Mouse (Mus musculus) bone marrow macrophage, adult 2 months (primary cell): Measurements from ENCODE around the gene Tmcc1.

Source experiments
- CTCF ChIP-seq: IDR thresholded peaks from 2 replicates; pipeline ENCODE4 v1.5.1; 2012; ENCODE audit warnings: low read depth, mild to moderate bottlenecking, low read length, moderate library complexity
- POLR2A ChIP-seq: IDR thresholded peaks from 2 replicates; pipeline ENCODE4 v1.6.1; 2012; ENCODE audit warnings: mild to moderate bottlenecking, low read depth, low read length, borderline replicate concordance

DNA sequence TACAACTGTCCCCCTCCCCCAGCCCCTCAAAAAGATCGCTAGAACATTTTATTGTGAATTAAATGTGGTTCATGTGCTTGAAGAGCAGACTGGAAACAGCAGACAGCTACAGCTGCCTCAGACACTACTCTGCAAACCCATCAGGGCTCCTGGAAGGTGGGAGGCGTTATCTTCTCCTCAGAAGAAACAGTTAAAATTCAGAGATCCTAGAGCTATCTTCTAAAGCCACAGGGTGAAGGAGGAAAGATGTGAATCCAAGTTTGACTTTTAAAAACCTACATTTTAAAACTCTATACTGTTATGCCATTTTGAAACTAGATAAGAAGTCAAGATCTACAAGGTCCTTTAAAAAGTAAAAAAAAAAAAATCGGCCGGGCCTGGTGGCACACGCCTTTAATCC, 162.2 kb downstream of the Tmcc1 start:
- no peak for TF ChIP-seq CTCF
- no peak for TF ChIP-seq POLR2A
